Mouse (Mus musculus): Measurements from ENCODE around the gene Serpina1c. TPM values are rescaled to one million over a fixed set of nuclear protein-coding genes. Genes with fewer than 3 reads are reported as not detected.
"Not testable (repeated sequence)": the region's sequence is repeated elsewhere in the genome, so short reads cannot be mapped to it uniquely, and the experiment has no call there.

The Serpina1c gene
- polyA plus RNA-seq, 1 experiment from 2014 or later, result not detected

DNA sequence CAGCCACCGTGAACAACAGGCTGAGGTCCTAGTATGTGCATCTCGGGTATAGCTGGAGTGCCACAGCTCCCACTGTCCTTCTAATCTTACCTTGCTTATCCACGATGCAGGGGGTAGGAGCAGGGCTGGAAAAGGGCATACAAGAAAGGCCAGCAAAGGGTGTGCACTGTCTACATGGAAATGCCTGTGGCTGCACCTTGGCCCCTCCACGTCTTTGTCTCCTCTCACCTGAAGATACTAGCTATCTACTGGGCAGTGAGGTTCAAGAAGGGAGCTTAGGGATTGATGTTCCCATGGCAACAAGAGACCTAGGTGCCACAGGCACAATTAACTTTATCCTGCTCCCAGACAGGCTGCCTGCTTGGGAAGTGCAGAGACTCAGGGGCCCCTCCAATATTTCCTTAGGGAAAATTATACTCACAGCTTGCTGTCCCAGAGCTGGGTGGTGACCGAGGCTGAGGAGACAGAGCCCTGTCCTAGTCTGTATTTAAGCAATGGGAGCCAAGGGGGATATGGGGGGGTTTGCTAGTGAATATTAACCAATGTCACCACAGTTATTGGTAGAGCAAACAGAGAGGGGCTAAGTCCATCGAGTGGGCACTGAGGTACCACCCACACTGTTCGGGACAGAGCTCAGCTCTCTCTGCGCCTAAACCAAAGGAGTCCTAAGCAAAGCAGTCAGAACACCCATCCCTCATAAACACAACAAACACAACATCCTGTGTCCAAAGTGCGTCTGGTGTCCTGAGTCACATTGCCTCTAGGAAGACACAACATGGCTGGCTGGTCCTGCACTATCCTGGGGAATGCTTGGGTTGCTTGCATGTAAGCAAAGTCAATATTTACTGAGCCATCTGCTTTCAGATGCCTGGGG, 41.3 kb downstream of the Serpina1c start, which contains the start of gene Serpina1a:
Gene Serpina1a (minus strand): TSS at position 462 of the 874 bp plus-strand sequence.
- H3K36me3 ChIP-seq (ENCODE audit: control insufficient read depth, insufficient read depth, low read length); H3K4me2 ChIP-seq (ENCODE audit: low read length); H3K9me3 ChIP-seq (ENCODE audit: control insufficient read depth, low read length); H3K4me1 ChIP-seq (ENCODE audit: control insufficient read depth in 2 of 2, insufficient read depth in 2 of 2, low read length in 2 of 2); H3K27me3 ChIP-seq (ENCODE audit: control insufficient read depth, insufficient read depth, low read length); ATAC-seq (ENCODE audit: insufficient number of reproducible peaks, insufficient read depth, low FRiP score, low read depth); H3K9ac ChIP-seq (ENCODE audit: low read length); H3K27ac ChIP-seq (replicated peaks in 1 of 2; ENCODE audit: control insufficient read depth in 1 of 2, insufficient read depth in 1 of 2, low read depth in 2 of 2, low read length in 2 of 2); H3K4me3 ChIP-seq (ENCODE audit: control insufficient read depth in 1 of 2, insufficient read depth in 1 of 2, low read depth in 1 of 2, low read length in 2 of 2): not testable (repeated sequence)
- WGBS, result 71% methylated on average over 9 of the region's 9 CpGs

DNA sequence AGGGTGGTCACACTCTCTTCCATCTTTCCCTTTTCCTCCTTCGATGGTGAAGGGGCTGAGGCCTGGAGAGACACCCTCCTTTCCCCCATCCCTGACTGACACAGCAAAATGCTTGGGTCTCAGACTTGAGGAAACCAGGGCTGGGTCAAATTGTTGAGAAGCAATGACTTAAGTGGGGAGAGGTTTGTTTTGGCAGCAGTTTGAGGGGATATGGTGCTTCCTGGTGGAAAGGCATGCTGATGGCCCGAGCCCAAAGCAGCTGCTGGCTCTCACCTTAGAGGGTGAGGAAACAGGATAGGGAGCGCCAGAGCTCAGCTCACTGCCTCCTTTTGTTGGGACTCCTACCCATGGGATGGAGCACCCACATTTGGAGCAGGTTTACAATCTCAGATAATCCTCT, 43.7 kb downstream of the Serpina1c start:
- Histone ChIP-seq H3K9ac (ENCODE audit: low read length) (no peak overlapping the region), H3K9me3 (ENCODE audit: control insufficient read depth, low read length) (no peaks in the 10 kb centered on the region), H3K27me3 (ENCODE audit: control insufficient read depth, insufficient read depth, low read length) (no peaks in the 10 kb centered on the region), H3K27ac (replicated peaks in 1 of 2; ENCODE audit: control insufficient read depth in 1 of 2, insufficient read depth in 1 of 2, low read depth in 2 of 2, low read length in 2 of 2) (no peak overlapping the region), H3K4me1 (ENCODE audit: control insufficient read depth in 2 of 2, insufficient read depth in 2 of 2, low read length in 2 of 2) (no peaks in the 10 kb centered on the region), H3K4me3 (ENCODE audit: control insufficient read depth in 1 of 2, insufficient read depth in 1 of 2, low read depth in 1 of 2, low read length in 2 of 2) (no peak overlapping the region), H3K36me3 (ENCODE audit: control insufficient read depth, insufficient read depth, low read length) (no peaks in the 10 kb centered on the region), H3K4me2 (ENCODE audit: low read length) (no peak overlapping the region)
- no peak for ATAC-seq (ENCODE audit: insufficient number of reproducible peaks, insufficient read depth, low FRiP score, low read depth)
- WGBS, result 65% methylated on average over 3 of the region's 3 CpGs

DNA sequence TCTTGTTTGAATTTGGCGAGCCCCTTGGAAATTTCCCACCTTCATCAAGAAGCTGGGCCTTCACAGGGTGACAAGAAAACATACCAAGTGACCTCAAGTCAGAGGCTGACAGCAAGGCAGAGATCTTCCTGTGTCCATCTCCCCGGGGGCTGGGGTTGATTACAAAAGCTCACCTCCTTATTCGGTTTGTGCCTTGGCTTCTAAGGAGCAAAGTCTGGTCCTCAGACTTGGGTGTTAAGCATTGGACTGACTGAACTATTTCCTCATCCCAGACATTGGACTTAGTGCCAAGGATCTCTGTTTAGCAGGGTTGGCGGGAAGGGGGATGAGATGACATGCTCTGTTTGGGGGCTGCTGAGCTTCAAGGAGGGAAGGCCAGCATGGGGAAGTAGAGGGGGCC, 44.1 kb downstream of the Serpina1c start:
- H3K27me3 ChIP-seq (ENCODE audit: control insufficient read depth, insufficient read depth, low read length); H3K4me2 ChIP-seq (ENCODE audit: low read length); H3K36me3 ChIP-seq (ENCODE audit: control insufficient read depth, insufficient read depth, low read length); H3K9me3 ChIP-seq (ENCODE audit: control insufficient read depth, low read length); H3K4me1 ChIP-seq (ENCODE audit: control insufficient read depth in 2 of 2, insufficient read depth in 2 of 2, low read length in 2 of 2); H3K4me3 ChIP-seq (ENCODE audit: control insufficient read depth in 1 of 2, insufficient read depth in 1 of 2, low read depth in 1 of 2, low read length in 2 of 2); H3K27ac ChIP-seq (replicated peaks in 1 of 2; ENCODE audit: control insufficient read depth in 1 of 2, insufficient read depth in 1 of 2, low read depth in 2 of 2, low read length in 2 of 2); ATAC-seq (ENCODE audit: insufficient number of reproducible peaks, insufficient read depth, low FRiP score, low read depth); H3K9ac ChIP-seq (ENCODE audit: low read length): not testable (repeated sequence)
- WGBS, result 60% methylated on average over 3 of the region's 4 CpGs

DNA sequence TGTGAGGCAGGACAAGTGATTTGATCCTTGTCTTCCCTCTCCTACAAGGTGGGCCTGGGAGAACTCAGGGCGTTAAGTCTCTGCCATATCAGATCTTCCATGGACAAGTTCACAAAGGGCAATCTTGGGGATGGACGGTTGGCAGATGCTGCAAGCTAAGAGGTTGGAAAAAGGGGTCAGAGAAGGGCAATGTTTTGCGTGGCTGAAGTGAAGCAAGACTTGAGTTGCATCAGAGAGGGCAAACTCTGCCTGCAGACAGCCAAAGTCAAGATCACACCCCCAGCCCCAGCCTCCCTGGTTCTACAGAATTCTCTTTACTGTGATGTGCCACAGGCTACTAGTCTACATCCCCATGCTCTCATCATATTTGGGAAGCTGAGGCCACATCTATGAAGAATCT, 45.1 kb downstream of the Serpina1c start:
- not testable (repeated sequence) for H3K27ac ChIP-seq (replicated peaks in 1 of 2; ENCODE audit: control insufficient read depth in 1 of 2, insufficient read depth in 1 of 2, low read depth in 2 of 2, low read length in 2 of 2); ATAC-seq (ENCODE audit: insufficient number of reproducible peaks, insufficient read depth, low FRiP score, low read depth); H3K9ac ChIP-seq (ENCODE audit: low read length); H3K36me3 ChIP-seq (ENCODE audit: control insufficient read depth, insufficient read depth, low read length); H3K27me3 ChIP-seq (ENCODE audit: control insufficient read depth, insufficient read depth, low read length); H3K4me2 ChIP-seq (ENCODE audit: low read length); H3K4me1 ChIP-seq (ENCODE audit: control insufficient read depth in 2 of 2, insufficient read depth in 2 of 2, low read length in 2 of 2); H3K9me3 ChIP-seq (ENCODE audit: control insufficient read depth, low read length); H3K4me3 ChIP-seq (ENCODE audit: control insufficient read depth in 1 of 2, insufficient read depth in 1 of 2, low read depth in 1 of 2, low read length in 2 of 2)
- 50% methylated on average over 3 of the region's 3 CpGs for WGBS

DNA sequence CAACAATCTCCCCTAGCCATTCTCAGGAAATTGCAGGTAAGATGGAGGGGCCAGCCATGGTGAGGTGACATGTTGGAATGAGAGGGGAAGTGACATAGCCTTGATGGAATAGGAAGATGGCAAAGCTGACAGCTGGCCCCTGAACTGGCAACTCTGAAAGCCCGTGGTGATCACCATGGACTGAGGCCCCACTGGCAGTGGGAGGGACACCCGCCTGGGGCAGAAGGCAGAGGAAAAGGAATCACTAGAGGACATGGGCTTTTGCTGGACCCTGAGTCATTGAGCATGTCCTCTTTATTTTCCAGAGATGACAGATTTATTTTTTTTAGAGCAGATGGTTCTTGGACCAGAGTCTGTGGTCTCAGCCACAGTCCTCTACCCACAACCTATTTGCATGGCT, 51.7 kb downstream of the Serpina1c start:
- H3K27ac ChIP-seq (replicated peaks in 1 of 2; ENCODE audit: control insufficient read depth in 1 of 2, insufficient read depth in 1 of 2, low read depth in 2 of 2, low read length in 2 of 2); H3K36me3 ChIP-seq (ENCODE audit: control insufficient read depth, insufficient read depth, low read length); ATAC-seq (ENCODE audit: insufficient number of reproducible peaks, insufficient read depth, low FRiP score, low read depth); H3K9me3 ChIP-seq (ENCODE audit: control insufficient read depth, low read length); H3K27me3 ChIP-seq (ENCODE audit: control insufficient read depth, insufficient read depth, low read length); H3K4me1 ChIP-seq (ENCODE audit: control insufficient read depth in 2 of 2, insufficient read depth in 2 of 2, low read length in 2 of 2); H3K4me2 ChIP-seq (ENCODE audit: low read length); H3K4me3 ChIP-seq (ENCODE audit: control insufficient read depth in 1 of 2, insufficient read depth in 1 of 2, low read depth in 1 of 2, low read length in 2 of 2); H3K9ac ChIP-seq (ENCODE audit: low read length): not testable (repeated sequence)
- WGBS, result 72% methylated on average over 2 of the region's 2 CpGs

Other genes with a start within 250 kb of the Serpina1c start
- gene Serpina6, start 247.7 kb downstream of the Serpina1c start, polyA plus RNA-seq (2014; fragmentation: Nextera tagmentation; extraction: Ambion mirVana), result 0.22 and 0.44 TPM in 2 replicates
- not detected in 2 replicates for gene Serpina16, start 228.7 kb downstream of the Serpina1c start, polyA plus RNA-seq (2014; fragmentation: Nextera tagmentation; extraction: Ambion mirVana)
- not detected in 2 replicates for gene Serpina1f, start 209.4 kb downstream of the Serpina1c start, polyA plus RNA-seq (2014; fragmentation: Nextera tagmentation; extraction: Ambion mirVana)
- gene Serpina1d, start 131.3 kb downstream of the Serpina1c start, polyA plus RNA-seq (2014; fragmentation: Nextera tagmentation; extraction: Ambion mirVana), result not detected in 2 replicates
- 0.28 TPM in 1 of 2 replicates, not detected in the other for gene Serpina1b, start 74.5 kb downstream of the Serpina1c start, polyA plus RNA-seq (2014; fragmentation: Nextera tagmentation; extraction: Ambion mirVana)
- 0.20 and 0.23 TPM in 2 replicates for gene Serpina1a, start 41.3 kb downstream of the Serpina1c start, polyA plus RNA-seq (2014; fragmentation: Nextera tagmentation; extraction: Ambion mirVana)
- gene Serpina1e, start 54.1 kb upstream of the Serpina1c start, polyA plus RNA-seq (2014; fragmentation: Nextera tagmentation; extraction: Ambion mirVana), result not detected in 2 replicates
- gene Serpina11, start 85.1 kb upstream of the Serpina1c start, polyA plus RNA-seq (2014; fragmentation: Nextera tagmentation; extraction: Ambion mirVana), result not detected in 2 replicates
- gene Serpina9, start 108.9 kb upstream of the Serpina1c start, polyA plus RNA-seq (2014; fragmentation: Nextera tagmentation; extraction: Ambion mirVana), result 0.27 and 0.36 TPM in 2 replicates
- gene Serpina12, start 139.6 kb upstream of the Serpina1c start, polyA plus RNA-seq (2014; fragmentation: Nextera tagmentation; extraction: Ambion mirVana), result not detected in 2 replicates
- not detected in 2 replicates for gene Serpina5, start 196.2 kb upstream of the Serpina1c start, polyA plus RNA-seq (2014; fragmentation: Nextera tagmentation; extraction: Ambion mirVana)
- gene Serpina3a, start 207.8 kb upstream of the Serpina1c start, polyA plus RNA-seq (2014; fragmentation: Nextera tagmentation; extraction: Ambion mirVana), result not detected in 2 replicates
- gene Serpina3b, start 223.1 kb upstream of the Serpina1c start, polyA plus RNA-seq (2014; fragmentation: Nextera tagmentation; extraction: Ambion mirVana), result 0.19 TPM in 1 of 2 replicates, not detected in the other
- 0.08 TPM in 1 of 2 replicates, not detected in the other for gene Serpina3c, start 249.0 kb upstream of the Serpina1c start, polyA plus RNA-seq (2014; fragmentation: Nextera tagmentation; extraction: Ambion mirVana)